Mouse (Mus musculus) forelimb bud, embryonic 11.5 days (tissue): ENCODE results near the gene Ube2j1.

Source experiments
- DNase-seq: peaks from one replicate; pipeline ENCODE4 v3.0.0-alpha.2; 2012; ENCODE audit warnings: low read depth, low spot score

Ube2j1 gene

GRCm38 (mm10) chr4:33071337-33071736 lies 40.1 kb downstream of the Ube2j1 start:
- DNase-seq, result no peak

DNA sequence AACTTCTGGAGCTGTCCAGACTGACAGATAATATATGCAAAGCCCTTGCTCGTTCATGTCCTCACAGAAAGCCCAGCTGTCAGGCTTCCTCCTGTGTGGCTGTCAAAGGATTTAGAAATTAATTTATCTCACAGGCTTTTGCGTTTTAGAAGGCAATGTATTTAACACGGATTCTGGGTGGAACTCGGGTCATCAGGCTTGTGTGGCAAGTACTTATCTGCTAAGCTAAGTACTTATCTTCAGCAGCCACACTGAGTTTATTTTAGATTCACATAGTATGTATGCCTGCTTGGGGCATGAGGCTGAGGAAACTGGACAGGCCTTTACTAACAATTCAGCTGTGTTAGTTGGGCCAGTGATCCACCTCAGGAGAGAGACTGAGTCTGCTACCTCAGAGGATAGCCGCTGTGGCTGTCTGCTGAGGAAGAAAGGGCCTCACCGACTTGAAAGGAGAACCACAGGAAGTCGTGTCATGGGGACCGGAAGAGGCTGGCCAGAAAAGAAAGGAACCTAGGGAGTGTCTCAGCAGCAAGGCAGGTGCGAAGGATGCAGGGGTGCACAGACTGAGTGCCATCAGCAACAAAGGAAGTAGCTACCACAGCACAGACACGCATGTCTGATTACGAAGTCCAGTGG lies 41.4 kb downstream of the Ube2j1 start:
- no peak for DNase-seq

DNA sequence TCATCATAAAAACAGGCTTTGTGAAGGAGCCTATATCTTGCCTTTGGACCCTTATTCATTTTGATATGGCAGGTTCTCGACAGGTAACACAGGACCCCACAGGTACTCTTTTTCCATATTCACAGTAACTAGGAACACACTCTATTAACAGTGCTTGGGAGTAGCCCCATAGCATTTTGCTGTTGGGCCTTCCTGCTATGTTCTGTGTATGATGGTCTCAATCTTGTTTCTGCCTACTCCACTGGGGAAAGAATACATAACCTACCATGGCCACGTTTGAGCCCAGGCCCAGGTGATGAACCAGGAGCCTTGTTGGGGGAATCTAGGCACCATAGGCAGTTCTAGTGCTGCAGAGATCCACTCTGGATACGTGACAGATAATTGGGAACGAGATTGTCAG lies 43.2 kb downstream of the Ube2j1 start:
- DNase-seq, result no peak

GRCm38 (mm10) chr4:33074851-33075250 lies 43.6 kb downstream of the Ube2j1 start:
- no peak for DNase-seq

GRCm38 (mm10) chr4:33075776-33076524 lies 44.7 kb downstream of the Ube2j1 start:
- DNase-seq, result no peak

DNA sequence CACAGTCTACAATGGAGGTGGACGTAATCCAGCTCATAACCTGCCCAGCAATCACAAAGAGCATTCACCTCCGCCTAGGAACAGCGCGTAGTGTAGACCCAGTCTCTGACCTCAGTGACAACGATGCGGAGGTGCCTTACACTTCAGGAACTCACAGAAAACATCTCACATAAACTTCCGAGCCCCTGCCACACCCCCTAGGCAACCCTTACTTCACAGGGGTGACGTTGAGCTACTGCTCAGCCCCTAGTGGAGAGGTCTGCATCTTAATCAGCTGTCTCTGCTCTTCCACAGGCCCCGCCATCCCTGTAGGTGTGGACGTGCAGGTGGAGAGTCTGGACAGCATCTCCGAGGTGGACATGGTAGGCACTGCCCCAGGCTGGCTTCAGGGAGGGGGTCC lies 45.9 kb downstream of the Ube2j1 start:
- DNase-seq, result no peak

GRCm38 (mm10) chr4:33077724-33078123 lies 46.5 kb downstream of the Ube2j1 start:
- no peak for DNase-seq

- no peak for DNase-seq
These were observed 47.3 kb downstream of the Ube2j1 start for GRCm38 (mm10) chr4:33078492-33078891.

DNA sequence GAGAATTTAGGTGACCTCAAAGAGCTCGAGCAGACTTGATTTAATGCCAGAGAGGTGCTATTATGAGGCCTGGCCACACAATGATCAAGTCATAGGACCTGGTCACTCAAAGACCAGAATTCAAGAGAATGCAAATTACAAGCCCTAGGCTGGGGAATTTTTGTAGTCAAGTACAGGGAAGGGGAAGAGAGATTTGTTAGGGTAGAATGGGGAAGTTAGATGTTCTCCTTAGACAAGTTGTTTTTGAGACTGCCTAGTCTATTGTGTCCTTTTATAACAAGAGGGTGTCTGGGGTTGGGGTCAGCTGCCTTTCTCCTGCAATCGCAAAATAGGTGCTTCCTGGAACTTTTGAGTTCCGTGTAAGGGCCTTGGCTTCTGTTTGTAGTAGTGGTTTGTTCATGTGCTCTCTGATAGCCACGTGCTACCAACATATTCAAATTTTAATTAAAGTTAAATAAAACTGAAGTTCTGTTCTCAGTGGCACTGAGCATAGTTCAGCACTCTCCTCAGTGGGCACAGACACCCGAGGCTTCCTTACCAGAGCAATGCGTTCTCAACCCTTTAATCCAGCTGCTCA lies 68.0 kb downstream of the Ube2j1 start:
- DNase-seq, result no peak
